Mouse (Mus musculus): ENCODE measurements at regions not wholly inside any gene's neighbourhood (a gene's known extent, or its start where the extent isn't known, plus 50 kb on each side); places are given as distances from the start of the nearest gene placed in this dataset.

DNA sequence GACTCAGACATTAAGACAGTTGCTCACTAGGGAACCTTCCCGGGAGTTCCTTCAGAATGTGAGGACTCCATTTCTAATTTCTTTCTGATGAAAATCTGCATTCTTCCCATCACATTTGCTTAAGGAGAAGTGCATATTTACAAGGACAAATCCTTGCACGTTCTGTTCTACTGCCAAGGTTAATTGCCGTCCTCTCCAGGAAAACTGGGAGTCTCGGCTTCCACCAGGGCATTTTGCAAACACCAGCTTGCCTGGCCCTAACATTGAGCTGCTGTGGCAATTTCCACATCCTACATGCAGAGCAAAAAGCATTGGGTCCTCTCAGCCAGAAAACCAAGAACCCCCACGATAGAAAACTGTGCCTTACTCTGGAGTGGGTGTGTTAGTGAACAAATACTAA, 91.5 kb upstream of the Noct start:
- DNase-seq (ENCODE audit: low spot score in 2 of 2) = no peak

DNA sequence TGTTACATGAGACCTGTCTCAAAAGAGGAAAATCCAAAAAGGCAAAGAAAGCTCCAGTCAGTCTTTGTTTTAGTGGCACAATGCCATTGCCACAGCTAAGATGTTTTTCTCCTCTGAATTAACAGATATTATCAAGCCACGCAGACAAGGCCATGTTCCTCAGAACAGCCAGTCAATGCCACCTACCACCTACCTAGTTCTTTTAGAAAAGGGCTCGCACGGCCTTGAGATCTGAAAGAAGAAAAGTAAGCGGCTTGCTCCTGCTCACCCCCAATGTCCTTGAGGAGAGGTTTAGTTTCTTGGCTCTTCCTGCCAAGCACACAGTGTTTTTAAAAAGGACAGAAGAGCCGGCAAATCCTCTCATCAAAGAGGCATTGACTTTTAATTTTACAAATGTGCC, 88.7 kb upstream of the Noct start:
- DNase-seq (ENCODE audit: low spot score in 2 of 2) = no peak

DNA sequence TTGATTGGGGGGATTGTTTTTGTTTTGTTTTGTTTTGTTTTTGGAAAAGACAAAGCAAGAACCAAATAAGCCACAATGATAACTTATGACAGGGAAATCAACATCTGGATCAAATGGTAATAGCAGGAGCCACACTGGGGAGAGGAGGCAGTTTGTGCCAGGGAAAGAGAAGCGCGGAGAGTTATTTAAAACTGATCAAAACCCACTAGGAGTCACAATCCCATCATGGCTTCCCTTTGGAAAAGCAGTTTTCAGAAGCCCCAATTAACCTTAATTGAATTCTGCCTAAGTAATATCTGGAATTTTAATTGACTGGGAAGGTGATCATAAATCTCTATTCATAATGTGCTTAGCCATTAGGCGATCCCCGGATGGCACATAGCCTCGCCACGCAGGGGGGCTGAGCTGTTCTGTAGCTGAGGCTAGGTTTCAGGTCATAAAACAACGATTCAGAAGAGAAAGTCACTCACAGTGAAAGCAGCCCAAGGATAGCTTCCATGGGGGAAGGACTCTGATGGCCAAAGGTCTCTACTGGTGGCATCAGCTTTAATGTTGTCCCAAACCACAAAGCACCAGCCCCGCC, 86.4 kb upstream of the Noct start:
- no peak for DNase-seq (ENCODE audit: low spot score in 2 of 2)

DNA sequence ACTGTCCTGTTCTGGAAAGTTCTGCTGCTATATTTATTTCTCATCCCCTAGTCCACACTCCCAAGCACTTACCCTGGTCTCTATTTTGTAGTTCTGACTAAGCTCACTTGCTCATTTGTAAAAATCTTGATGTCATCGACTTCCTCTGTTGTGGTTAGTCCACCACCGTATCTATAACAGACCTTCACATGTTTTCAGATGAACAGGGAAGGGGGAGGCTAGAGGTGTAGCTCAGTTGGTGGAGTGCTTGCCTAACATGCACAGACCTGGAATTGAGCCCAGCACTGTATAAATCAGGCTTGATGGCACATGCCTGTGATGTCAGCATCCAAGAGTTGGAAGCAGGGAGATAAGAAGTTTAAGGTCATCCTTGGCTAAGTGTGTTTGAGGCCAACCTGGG, 78.3 kb upstream of the Noct start:
- no peak for DNase-seq (ENCODE audit: low spot score in 2 of 2)

DNA sequence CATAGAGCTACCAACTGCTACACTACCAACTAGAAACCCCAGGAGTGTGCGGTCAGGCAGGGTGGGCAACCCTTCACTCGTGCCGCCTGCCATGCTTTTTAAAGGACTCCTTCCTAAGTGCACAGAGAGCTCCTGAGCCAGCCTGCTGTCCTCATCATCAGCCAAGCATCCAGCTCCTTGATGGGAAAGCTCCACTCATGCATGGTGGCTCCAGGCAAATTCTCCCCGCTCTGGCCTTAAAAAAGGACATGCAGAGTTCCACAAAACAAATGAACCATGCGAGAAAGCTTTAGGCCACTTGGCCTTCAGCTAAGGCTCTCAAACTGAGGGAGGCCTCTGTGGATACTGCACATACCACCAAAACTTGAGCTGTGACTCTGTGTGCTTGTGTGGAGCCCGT, 74.2 kb upstream of the Noct start:
- no peak for DNase-seq (ENCODE audit: low spot score in 2 of 2)

DNA sequence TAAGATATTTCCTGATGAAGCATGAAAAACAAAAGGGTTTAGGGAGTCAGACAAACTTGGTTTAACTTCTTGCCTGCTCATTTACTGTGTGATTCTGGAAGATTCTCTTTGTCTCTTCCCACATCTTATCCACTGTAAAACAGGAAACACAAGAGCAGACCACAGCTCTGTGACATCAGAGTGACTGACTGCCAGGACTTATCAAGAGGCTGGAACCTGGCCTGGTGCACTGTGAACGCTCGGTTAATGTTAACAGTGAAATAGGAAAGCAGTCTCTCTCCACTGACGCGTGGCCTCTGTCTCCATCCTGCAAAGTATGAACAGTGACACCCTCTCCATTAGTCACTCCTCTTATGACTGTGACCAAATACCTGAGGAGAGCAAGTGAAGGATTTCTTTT, 73.1 kb upstream of the Noct start:
- no peak for DNase-seq (ENCODE audit: low spot score in 2 of 2)

DNA sequence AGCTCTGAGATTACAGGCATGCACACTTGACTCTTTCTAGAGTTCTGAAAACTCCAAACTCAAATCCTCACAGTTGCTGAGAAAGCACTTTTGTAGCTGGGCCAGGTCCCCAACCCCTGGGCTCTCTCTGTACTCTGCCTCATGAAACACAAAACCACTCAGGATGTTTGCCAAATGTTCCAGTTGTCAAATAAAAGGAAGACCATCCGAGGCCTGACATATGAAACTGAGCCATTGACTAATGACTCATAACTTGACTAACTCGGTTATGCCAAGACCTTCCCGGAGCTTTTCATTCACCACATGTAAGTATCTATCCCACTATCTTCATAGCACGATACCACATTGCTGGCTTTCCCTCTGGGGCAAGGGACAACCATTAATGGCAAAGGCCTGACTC, 68.6 kb upstream of the Noct start:
- DNase-seq (ENCODE audit: low spot score in 2 of 2) = no peak

DNA sequence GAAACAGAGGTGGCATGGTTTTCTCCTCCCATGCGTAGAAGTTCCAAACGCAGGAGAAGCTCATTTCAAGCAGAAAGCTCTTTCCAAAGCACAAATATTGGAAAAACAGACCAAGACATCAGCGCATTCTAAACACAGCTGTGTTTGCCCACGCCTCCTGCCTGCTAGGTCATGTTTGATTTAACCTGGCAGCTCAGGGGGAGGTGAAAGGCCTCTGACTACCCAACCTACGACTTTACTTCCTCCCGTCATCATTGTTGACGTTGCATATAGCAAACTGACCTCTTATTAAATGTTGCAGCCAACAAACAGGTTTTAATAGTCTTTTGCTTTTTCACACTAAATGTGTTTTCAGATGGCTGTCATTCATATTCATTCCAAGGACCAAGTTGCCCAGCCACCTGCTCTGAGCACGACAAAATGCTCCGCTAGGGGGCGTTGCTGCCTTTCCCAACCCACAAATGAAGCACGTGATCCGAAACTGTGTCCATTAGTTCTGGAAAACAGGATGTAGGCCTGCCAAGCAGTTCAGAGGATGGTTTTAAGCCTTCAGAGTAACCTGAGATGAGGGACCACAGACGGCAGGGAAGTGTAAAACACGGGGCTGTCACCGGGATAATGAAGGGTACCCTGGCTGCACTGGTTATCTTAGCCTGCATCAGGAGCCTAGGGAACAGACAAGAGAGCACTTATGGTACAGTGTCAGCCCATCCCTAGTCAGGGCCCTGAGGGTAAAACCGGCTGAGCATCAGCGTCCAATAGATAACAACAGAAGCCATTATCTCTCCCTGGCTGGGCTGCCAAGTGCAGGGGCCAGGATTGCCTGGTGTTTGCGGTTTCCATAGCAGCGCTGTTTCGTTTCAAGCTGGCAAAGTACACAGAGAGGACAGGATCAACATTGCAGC, 67.6 kb upstream of the Noct start:
- DNase-seq (ENCODE audit: low spot score in 2 of 2) = peak; percentile 77 to 80

DNA sequence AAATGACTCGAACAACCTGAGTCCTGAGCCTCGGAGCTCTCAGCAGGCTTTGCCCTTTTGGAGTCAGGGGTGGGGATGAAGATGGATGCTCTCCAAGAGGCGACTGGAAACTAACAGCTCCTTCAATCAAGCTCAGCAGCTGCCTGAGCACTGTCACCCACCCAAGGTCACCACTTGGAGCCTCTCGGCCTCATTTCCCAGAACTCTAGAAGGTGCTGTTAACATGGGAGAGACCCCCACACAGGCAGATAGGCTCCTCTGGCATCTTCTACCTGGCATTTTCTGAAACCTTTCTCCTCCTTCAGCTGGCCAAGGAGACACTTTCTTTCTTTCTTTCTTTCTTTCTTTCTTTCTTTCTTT, 67.0 kb upstream of the Noct start:
- no peak for DNase-seq (ENCODE audit: low spot score in 2 of 2)

DNA sequence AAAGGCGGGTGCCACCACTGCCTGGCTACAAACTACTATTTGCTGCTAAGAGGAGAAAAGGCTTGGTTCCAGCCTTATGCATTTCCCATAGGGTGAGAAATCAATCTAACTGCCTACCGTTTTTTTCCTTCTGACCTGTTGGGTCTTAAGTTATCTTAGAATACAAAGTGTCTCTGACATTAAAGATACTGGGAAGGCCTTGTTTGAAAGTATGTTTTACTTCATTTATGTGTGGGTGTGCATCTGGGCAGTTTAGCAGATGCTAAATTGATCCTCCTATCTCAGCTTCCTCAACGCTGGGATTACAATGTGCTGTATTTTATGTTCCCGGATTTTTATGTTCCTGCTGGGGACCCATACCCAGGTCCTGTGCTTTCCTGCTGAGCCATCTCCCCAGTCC, 65.8 kb upstream of the Noct start:
- no peak for DNase-seq (ENCODE audit: low spot score in 2 of 2)

DNA sequence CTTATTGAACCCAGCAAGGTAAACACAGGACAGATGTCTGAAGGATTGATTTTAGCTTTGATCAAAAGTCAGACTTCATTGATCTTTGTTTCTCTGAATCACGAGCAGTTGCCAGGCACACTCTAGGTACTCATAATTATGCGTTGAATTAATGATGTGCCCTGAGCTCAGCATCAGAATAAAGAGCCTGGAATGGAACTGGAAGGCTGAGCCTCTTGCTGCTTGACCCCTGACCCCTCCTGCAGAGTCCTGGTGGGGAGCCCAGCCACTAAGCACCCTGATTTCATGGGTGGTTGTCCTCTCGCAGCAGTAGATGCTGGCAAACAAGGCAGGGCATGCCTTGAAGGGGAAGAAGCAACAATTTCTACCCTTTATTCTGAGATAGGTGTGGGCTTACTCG, 64.9 kb upstream of the Noct start:
- no peak for DNase-seq (ENCODE audit: low spot score in 2 of 2)

DNA sequence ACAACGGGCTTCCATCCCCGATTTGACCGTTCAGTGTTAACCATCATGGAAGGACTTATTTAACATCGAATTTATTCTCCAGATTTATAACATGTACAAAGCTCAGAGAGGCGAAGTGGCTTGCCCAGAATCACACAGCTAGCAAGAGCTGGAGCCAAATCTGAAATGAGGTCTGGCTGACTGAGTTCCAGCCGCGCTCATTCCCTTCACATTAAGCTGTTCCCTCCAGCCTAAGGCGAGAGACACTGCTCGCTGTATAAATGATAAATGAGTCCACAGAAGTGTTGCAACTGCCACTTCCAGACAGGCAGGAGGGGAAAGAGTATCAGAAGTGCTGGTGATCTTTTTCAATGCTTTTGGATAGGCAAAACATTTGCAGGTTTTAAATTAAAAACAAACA, 64.4 kb upstream of the Noct start:
- DNase-seq (ENCODE audit: low spot score in 2 of 2) = peak in 1 of 2 experiments; percentile 23

DNA sequence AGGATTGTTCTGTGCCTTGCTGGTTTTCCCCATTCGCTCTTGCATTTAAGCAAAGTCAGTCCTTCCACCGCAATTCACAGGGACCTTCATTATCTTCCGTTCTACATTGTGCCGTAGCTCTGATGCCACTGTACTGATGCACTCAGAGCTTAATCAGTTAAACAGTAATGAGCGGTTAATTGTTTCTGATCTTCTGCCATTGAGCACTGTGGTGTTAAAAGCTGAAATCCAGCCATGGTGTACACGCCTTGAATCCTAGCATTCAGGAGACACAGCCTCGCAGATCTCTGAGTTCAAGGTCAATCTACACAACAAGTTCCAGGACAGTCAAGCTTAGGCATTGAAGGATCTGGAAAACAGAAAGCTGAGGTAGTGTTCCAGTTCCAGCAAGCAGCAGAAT, 63.6 kb upstream of the Noct start:
- no peak for DNase-seq (ENCODE audit: low spot score in 2 of 2)

DNA sequence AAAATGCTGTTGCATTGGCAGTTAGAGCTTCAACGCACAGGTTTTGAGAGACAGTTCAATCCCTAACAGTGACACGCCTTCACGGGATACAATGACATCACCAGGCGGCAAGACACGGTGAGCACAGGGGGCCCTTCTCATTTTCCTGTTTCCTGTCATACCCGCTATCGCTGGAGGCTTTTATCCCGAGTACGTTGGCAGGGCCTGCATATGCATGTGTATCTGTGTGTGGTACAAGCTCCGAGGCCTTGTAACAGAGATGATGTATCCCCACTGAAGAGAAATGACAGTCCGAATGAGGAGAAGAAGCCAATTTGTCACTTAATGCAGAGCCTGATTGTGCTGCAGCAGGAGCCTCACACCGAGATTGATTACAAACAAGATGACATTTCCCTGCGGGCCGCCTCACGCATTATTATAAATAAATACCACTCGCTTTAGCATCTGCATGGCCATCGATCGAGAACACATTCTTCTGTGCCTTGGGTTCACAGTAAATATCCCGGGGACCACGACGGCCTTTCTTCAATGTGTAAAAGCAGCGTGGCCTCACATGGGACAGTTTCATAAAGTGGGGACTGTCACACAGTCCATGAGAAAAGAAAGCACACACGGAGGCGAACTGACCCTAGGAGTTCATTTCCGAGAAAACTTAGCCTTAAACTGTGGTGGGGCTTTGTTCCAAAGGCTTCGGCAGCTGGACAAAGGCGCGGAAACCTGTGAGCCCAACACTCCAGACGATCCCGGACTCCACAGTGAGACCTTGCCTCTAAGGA, 54.9 kb upstream of the Noct start:
- no peak for DNase-seq (ENCODE audit: low spot score in 2 of 2)

DNA sequence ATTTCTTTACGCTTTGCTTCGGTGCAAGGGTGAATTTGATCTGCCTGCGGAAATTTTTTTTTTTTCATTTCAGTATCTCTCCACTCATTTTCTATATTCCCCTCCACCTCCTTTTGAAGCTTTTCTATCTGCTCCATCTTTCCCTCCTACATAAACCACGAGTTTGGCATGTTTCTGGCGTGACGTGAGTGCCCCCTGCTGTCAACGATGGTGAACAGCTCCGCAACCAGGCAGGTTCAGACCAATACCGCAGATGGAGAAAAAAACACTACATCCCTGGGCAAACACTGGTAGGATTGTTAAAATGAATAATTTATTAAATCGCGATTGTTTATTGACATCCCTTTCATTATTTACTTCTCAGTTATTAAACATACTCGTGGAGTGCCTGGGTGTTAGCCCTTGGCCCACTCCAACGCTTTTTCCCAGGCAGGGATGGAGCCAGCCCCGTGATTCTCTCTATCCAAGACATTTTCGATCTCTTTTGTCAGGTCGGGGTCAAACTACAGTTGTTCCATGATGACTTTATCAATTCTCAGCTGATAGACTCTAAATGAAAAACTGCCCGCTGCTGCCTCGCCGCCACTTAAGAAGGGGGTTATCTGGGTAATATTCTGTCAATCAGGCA, 53.9 kb upstream of the Noct start:
- DNase-seq (ENCODE audit: low spot score in 2 of 2) = peak; percentile 81 to 90
